Mouse (Mus musculus): Measurements from ENCODE around the gene Blvrb.
A peak's percentile ranks its signal among the peaks of the same experiment; 100 is the strongest.

The Blvrb gene

GRCm38 (mm10) chr7:27447419-27448286 lies at the start of gene Blvrb, which contains the start of gene Sptbn4:
Blvrb (plus strand) TSS chr7:27447978.
Sptbn4 (minus strand) TSS chr7:27447686.
- DNase-seq (ENCODE audit: low read depth), result peak; percentile 98

- DNase-seq (ENCODE audit: low read depth), result no peak
These were observed 47.2 kb upstream of the Blvrb start for GRCm38 (mm10) chr7:27400545-27400944.

- DNase-seq (ENCODE audit: low read depth), result peak; percentile 64
These were observed 45.1 kb upstream of the Blvrb start for GRCm38 (mm10) chr7:27402675-27403074.

- no peak for DNase-seq (ENCODE audit: low read depth)
These were observed 43.4 kb upstream of the Blvrb start for GRCm38 (mm10) chr7:27404203-27404942.

GRCm38 (mm10) chr7:27406481-27406880 lies 41.3 kb upstream of the Blvrb start:
- DNase-seq (ENCODE audit: low read depth), result peak; percentile 30

- no peak for DNase-seq (ENCODE audit: low read depth)
These were observed 40.0 kb upstream of the Blvrb start for GRCm38 (mm10) chr7:27407816-27408215.

- DNase-seq (ENCODE audit: low read depth), result peak; percentile 57
These were observed 39.2 kb upstream of the Blvrb start for GRCm38 (mm10) chr7:27408379-27409176.

- no peak for DNase-seq (ENCODE audit: low read depth)
These were observed 30.6 kb upstream of the Blvrb start for GRCm38 (mm10) chr7:27417151-27417550.

- peak; percentile 50 for DNase-seq (ENCODE audit: low read depth)
These were observed 28.7 kb upstream of the Blvrb start for GRCm38 (mm10) chr7:27419101-27419500.

- no peak for DNase-seq (ENCODE audit: low read depth)
These were observed 24.0 kb upstream of the Blvrb start for GRCm38 (mm10) chr7:27423556-27424326.

- no peak for DNase-seq (ENCODE audit: low read depth)
These were observed 20.4 kb upstream of the Blvrb start for GRCm38 (mm10) chr7:27427387-27427786.

GRCm38 (mm10) chr7:27428002-27428401 lies 19.8 kb upstream of the Blvrb start:
- DNase-seq (ENCODE audit: low read depth), result no peak

- peak; percentile 29 for DNase-seq (ENCODE audit: low read depth)
These were observed 18.6 kb upstream of the Blvrb start for GRCm38 (mm10) chr7:27429135-27429534.

GRCm38 (mm10) chr7:27433349-27433748 lies 14.4 kb upstream of the Blvrb start:
- no peak for DNase-seq (ENCODE audit: low read depth)

GRCm38 (mm10) chr7:27433794-27434193 lies 14.0 kb upstream of the Blvrb start:
- DNase-seq (ENCODE audit: low read depth), result no peak

- DNase-seq (ENCODE audit: low read depth), result peak; percentile 77
These were observed 10.2 kb upstream of the Blvrb start for GRCm38 (mm10) chr7:27437544-27437943.

- DNase-seq (ENCODE audit: low read depth), result peak; percentile 31
These were observed 7.8 kb upstream of the Blvrb start for GRCm38 (mm10) chr7:27440014-27440413.

GRCm38 (mm10) chr7:27446051-27446450 lies 1.7 kb upstream of the Blvrb start:
- DNase-seq (ENCODE audit: low read depth), result no peak

- peak; percentile 62 for DNase-seq (ENCODE audit: low read depth)
These were observed 1.0 kb upstream of the Blvrb start for GRCm38 (mm10) chr7:27446521-27447418.
